ENCODE assay signal across 9 mouse cellular contexts in genomic region chr17:51288751-51289150, GRCm38 (mm10).
DNase-seq lines count a peak whose midpoint lies in the region; ATAC-seq and TF ChIP-seq lines count a peak whose summit lies in the region.
"Had no signal": no experiment of that assay in that cellular context is flagged by ENCODE, and none has a peak within 500 bp of the region (broad histone marks: within the 10 kb centered on the region; RNA-seq: fewer than 3 reads in every experiment).

No protein-coding gene starts in this region.

- peak; percentile 44 to 69 for DNase-seq in heart, adult 2 months
- peak; percentile 5 for DNase-seq in cerebellum, adult 11-12 months
- DNase-seq in limb, embryonic 11.5 days (ENCODE audit: low spot score), result peak; percentile 47
- peak; percentile 10 for DNase-seq in right cerebral cortex, postnatal 4 days
- DNase-seq in urinary bladder, postnatal 4 days (ENCODE audit: low spot score in 2 of 2), result peak; percentile 20 to 72

- no peak overlapping the region for H3K4me2 ChIP-seq in heart, embryonic 11.5 days
- no peak overlapping the region for H3K4me2 ChIP-seq in limb, embryonic 11.5 days (ENCODE audit: low read depth, severe bottlenecking)

- no peak for ATAC-seq in heart, embryonic 11.5 days (replicated peaks; ENCODE audit: insufficient number of reproducible peaks, low FRiP score, low TSS enrichment)
- ATAC-seq in CD4-positive, CD25-positive, alpha-beta regulatory T cell, adult 4 months, result peak; percentile 65
- peak; percentile 76; the same call in 1 of the 2 replicates for ATAC-seq in granulocyte monocyte progenitor cell, adult 5-6 weeks (replicated peaks; ENCODE audit: poor library complexity, severe bottlenecking)
- no peak for ATAC-seq in limb, embryonic 11.5 days (ENCODE audit: insufficient number of reproducible peaks, low FRiP score, low TSS enrichment, low read depth)

- no peak overlapping the region for H3K27ac ChIP-seq in heart, adult 2 months
- H3K27ac ChIP-seq in heart, embryonic 11.5 days (ENCODE audit: low read depth, low read length), result no peak overlapping the region
- no peak overlapping the region for H3K27ac ChIP-seq in limb, embryonic 11.5 days (replicated peaks; ENCODE audit: low read depth, low read length)

- H3K4me1 ChIP-seq in heart, adult 2 months (ENCODE audit: control insufficient read depth, insufficient read depth, low read length), result no peaks in the 10 kb centered on the region
- no peaks in the 10 kb centered on the region for H3K4me1 ChIP-seq in heart, embryonic 11.5 days (ENCODE audit: control insufficient read depth, insufficient read depth, low read length)
- H3K4me1 ChIP-seq in limb, embryonic 11.5 days (ENCODE audit: control insufficient read depth, insufficient read depth, low read length), result no peaks in the 10 kb centered on the region

- no peak overlapping the region for H3K4me3 ChIP-seq in heart, adult 2 months
- H3K4me3 ChIP-seq in heart, embryonic 11.5 days (ENCODE audit: low read depth, low read length), result no peak overlapping the region
- H3K4me3 ChIP-seq in limb, embryonic 11.5 days (ENCODE audit: low read depth, low read length), result no peak overlapping the region

- TF ChIP-seq POLR2A in heart, adult 2 months (IDR thresholded peaks at IDR 0.05; ENCODE audit: insufficient read depth, low read depth, low read length), result no peak

- WGBS in heart, adult 2 months, result 66% methylated on average over 7 of the region's 7 CpGs
- 77% methylated on average over 7 of the region's 7 CpGs for WGBS in heart, embryonic 11.5 days (ENCODE audit: insufficient replicate concordance)
- 79% methylated on average over 7 of the region's 7 CpGs for WGBS in limb, embryonic 11.5 days

- H3K27me3 ChIP-seq in heart, adult 2 months (ENCODE audit: control insufficient read depth, insufficient read depth, low read length), result no peaks in the 10 kb centered on the region
- H3K27me3 ChIP-seq in heart, embryonic 11.5 days (ENCODE audit: control insufficient read depth, insufficient read depth, low read length), result no peaks in the 10 kb centered on the region
- no peaks in the 10 kb centered on the region for H3K27me3 ChIP-seq in limb, embryonic 11.5 days (ENCODE audit: control insufficient read depth, insufficient read depth, low read length)

- 0 out of 2 replicates have a peak, but pooled peaks have one; percentile 23 for TF ChIP-seq EP300 in heart, adult 2 months (IDR thresholded peaks at IDR 0.05; ENCODE audit: insufficient read depth, low read depth, low read length)

- no peak overlapping the region for H3K9ac ChIP-seq in heart, adult 2 months (ENCODE audit: low read depth, low read length)
- H3K9ac ChIP-seq in heart, embryonic 11.5 days (ENCODE audit: low read depth, low read length), result no peak overlapping the region
- H3K9ac ChIP-seq in limb, embryonic 11.5 days (ENCODE audit: low read length), result no peak overlapping the region

- no peaks in the 10 kb centered on the region for H3K36me3 ChIP-seq in heart, adult 2 months (ENCODE audit: control insufficient read depth, insufficient read depth, low read length)
- no peaks in the 10 kb centered on the region for H3K36me3 ChIP-seq in heart, embryonic 11.5 days (ENCODE audit: control insufficient read depth, insufficient read depth, low read length)
- H3K36me3 ChIP-seq in limb, embryonic 11.5 days (ENCODE audit: control insufficient read depth, insufficient read depth, low read length), result no peaks in the 10 kb centered on the region
- H3K36me3 ChIP-seq: G1E had no signal

- H3K9me3 ChIP-seq in heart, embryonic 11.5 days (replicated peaks; ENCODE audit: control insufficient read depth, low read length), result no peaks in the 10 kb centered on the region
- no peaks in the 10 kb centered on the region for H3K9me3 ChIP-seq in limb, embryonic 11.5 days (ENCODE audit: control insufficient read depth, low read length)
- H3K9me3 ChIP-seq: G1E had no signal

- no peaks in the 10 kb centered on the region for H3K79me2 ChIP-seq in heart, adult 2 months (replicated peaks; ENCODE audit: control insufficient read depth, insufficient read depth, low read length)

- intact Hi-C loops in heart, adult 2 months (cut with DNase I), result loop anchor here (2.0 to 5.0 kb wide), 3 partner anchors 176 to 474 kb away; no protein-coding TSS in a partner anchor

- peak; percentile 82 for TF ChIP-seq CTCF in heart, adult 2 months (IDR thresholded peaks at IDR 0.05)

Comparison
In these comparisons a context has a peak if more than half of its experiments do, and no peak if none do; other contexts are left out.
1. DNase-seq: peak in every context shown above with its lines; median percentile 56 in heart, adult 2 months; 47 in limb, embryonic 11.5 days; 46 in urinary bladder, postnatal 4 days; 10 in right cerebral cortex, postnatal 4 days; 5 in cerebellum, adult 11-12 months.
2. ATAC-seq: peak in CD4-positive, CD25-positive, alpha-beta regulatory T cell, adult 4 months (single experiment) and granulocyte monocyte progenitor cell, adult 5-6 weeks (single experiment); none in heart, embryonic 11.5 days (single experiment) and limb, embryonic 11.5 days (single experiment).